Mouse (Mus musculus): ENCODE results near the gene Gm45785. TPM values are rescaled to one million over a fixed set of nuclear protein-coding genes. Genes with fewer than 3 reads are reported as not detected.

The Gm45785 gene
- total and polyA plus RNA-seq, 3 experiments = not detected

GRCm38 (mm10) chr7:140864761-140865160 is 8.6 kb upstream of the Gm45785 start:
- Histone ChIP-seq H3K36me3 (ENCODE audit: control insufficient read depth in 1 of 2, insufficient read depth in 2 of 2, low read length in 2 of 2) (peaks cover 0 to 3% of the 10 kb centered on the region in 2 experiments; a peak in 2 of 4 replicates), H3K27me3 (ENCODE audit: control insufficient read depth in 1 of 2, insufficient read depth in 2 of 2, low read length in 2 of 2) (no peaks in the 10 kb centered on the region), H3K9me3 (replicated peaks; ENCODE audit: insufficient read depth, low read length) (no peaks in the 10 kb centered on the region), H3K27ac (ENCODE audit: control insufficient read depth, low read depth, low read length) (no peak overlapping the region), H3K79me2 (ENCODE audit: control insufficient read depth, insufficient read depth, low read length, poor library complexity) (no peaks in the 10 kb centered on the region), H3K4me3 (ENCODE audit: control insufficient read depth in 1 of 2, insufficient read depth in 1 of 2, low read depth in 2 of 2, low read length in 2 of 2) (no peak overlapping the region), H3K9ac (ENCODE audit: control insufficient read depth, low read depth, low read length, poor library complexity, severe bottlenecking) (no peak overlapping the region), H3K4me1 (ENCODE audit: control insufficient read depth in 1 of 2, insufficient read depth in 2 of 2, low read length in 2 of 2) (no peaks in the 10 kb centered on the region)
- TF ChIP-seq MAX (IDR thresholded peaks at IDR 0.05; ENCODE audit: low read length) = no peak
- no peak for TF ChIP-seq MEF2A (IDR thresholded peaks at IDR 0.05; ENCODE audit: extremely low read depth, insufficient replicate concordance, low read depth, low read length, poor library complexity, severe bottlenecking)
- TF ChIP-seq NELFE (IDR thresholded peaks at IDR 0.05; ENCODE audit: low read depth, low read length) = no peak
- DNase-seq (ENCODE audit: low read depth, low spot score) = no peak

DNA sequence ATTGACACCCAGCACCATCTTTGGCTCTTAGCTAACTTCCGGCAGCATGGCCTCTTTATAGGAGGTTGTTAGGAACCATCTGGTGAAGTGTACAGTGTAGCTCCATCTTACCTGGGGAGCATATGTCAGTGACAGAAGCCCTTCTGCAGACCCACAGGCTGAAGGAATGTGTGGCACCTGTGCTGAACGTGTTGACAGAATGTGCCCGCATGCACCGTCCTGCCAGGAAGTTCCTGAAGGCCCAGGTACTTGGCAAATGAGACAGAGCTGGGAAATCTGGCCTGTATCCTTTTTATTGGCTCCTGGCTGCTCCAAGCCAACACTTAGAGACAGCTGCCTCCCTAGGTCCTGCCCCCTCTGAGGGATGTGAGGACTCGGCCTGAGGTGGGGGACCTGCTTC is 4.6 kb upstream of the Gm45785 start:
- TF ChIP-seq POLR2A (IDR thresholded peaks at IDR 0.05; ENCODE audit: control insufficient read depth in 1 of 2, insufficient read depth in 1 of 2, low read depth in 1 of 2, low read length in 2 of 2, poor library complexity in 1 of 2) (no peak), USF2 (IDR thresholded peaks at IDR 0.05; ENCODE audit: borderline replicate concordance in 1 of 2, insufficient read depth in 1 of 2, low read depth in 1 of 2, low read length in 2 of 2) (no peak), MAFK (IDR thresholded peaks at IDR 0.05; ENCODE audit: borderline replicate concordance, low read depth, low read length) (no peak), NRF1 (IDR thresholded peaks at IDR 0.05; ENCODE audit: insufficient read depth, low read depth, low read length, poor library complexity, severe bottlenecking) (no peak), MAX (IDR thresholded peaks at IDR 0.05; ENCODE audit: low read length) (no peak), ZC3H11A (IDR thresholded peaks at IDR 0.05; ENCODE audit: low read depth, low read length) (no peak), HCFC1 (IDR thresholded peaks at IDR 0.05; ENCODE audit: low read depth, low read length) (no peak), POLR2AphosphoS2 (IDR thresholded peaks at IDR 0.05; ENCODE audit: low read length) (no peak), MAZ (IDR thresholded peaks at IDR 0.05; ENCODE audit: low read depth, low read length) (no peak), TBP (IDR thresholded peaks at IDR 0.05; ENCODE audit: low read depth, low read length) (no peak), MXI1 (IDR thresholded peaks at IDR 0.05; ENCODE audit: low read depth, low read length) (no peak), SMC3 (IDR thresholded peaks at IDR 0.05; ENCODE audit: low read depth, low read length) (no peak), CTCF (IDR thresholded peaks at IDR 0.05 in 2 of 3, conservative IDR thresholded peaks at IDR 0.05 in 1 of 3; ENCODE audit: control insufficient read depth in 1 of 3, insufficient read depth in 1 of 3, low read depth in 2 of 3, low read length in 3 of 3, poor library complexity in 1 of 3, severe bottlenecking in 1 of 3) (no peak), E2F4 (IDR thresholded peaks at IDR 0.05; ENCODE audit: borderline replicate concordance, low read depth, low read length) (no peak), USF1 (IDR thresholded peaks at IDR 0.05; ENCODE audit: low read depth, low read length) (no peak), ZMIZ1 (IDR thresholded peaks at IDR 0.05; ENCODE audit: low read depth, low read length) (no peak), UBTF (IDR thresholded peaks at IDR 0.05; ENCODE audit: borderline replicate concordance, insufficient read depth, low read depth, low read length) (no peak), POLR2AphosphoS5 (IDR thresholded peaks at IDR 0.05; ENCODE audit: borderline replicate concordance, low read depth, low read length) (no peak)
- H3K4me1 ChIP-seq (ENCODE audit: control insufficient read depth in 1 of 2, insufficient read depth in 2 of 2, low read length in 2 of 2) = peaks cover 3 to 11% of the 10 kb centered on the region in 2 experiments; a peak in 3 of 4 replicates

More for the DNA sequence above, 4.6 kb upstream of the Gm45785 start:
- Histone ChIP-seq H3K9me3 (replicated peaks; ENCODE audit: insufficient read depth, low read length) (no peaks in the 10 kb centered on the region), H3K36me3 (ENCODE audit: control insufficient read depth in 1 of 2, insufficient read depth in 2 of 2, low read length in 2 of 2) (peaks cover 3 to 8% of the 10 kb centered on the region in 2 experiments), H3K9ac (ENCODE audit: control insufficient read depth, low read depth, low read length, poor library complexity, severe bottlenecking) (no peak overlapping the region), H3K27me3 (ENCODE audit: control insufficient read depth in 1 of 2, insufficient read depth in 2 of 2, low read length in 2 of 2) (no peaks in the 10 kb centered on the region), H3K79me2 (ENCODE audit: control insufficient read depth, insufficient read depth, low read length, poor library complexity) (peaks cover 23% of the 10 kb centered on the region), H3K27ac (ENCODE audit: control insufficient read depth, low read depth, low read length) (no peak overlapping the region), H3K4me3 (ENCODE audit: control insufficient read depth in 1 of 2, insufficient read depth in 1 of 2, low read depth in 2 of 2, low read length in 2 of 2) (no peak overlapping the region)
- DNase-seq (ENCODE audit: low read depth, low spot score) = no peak

Measured in MEL (cell line).